Mouse (Mus musculus) lung, embryonic 15.5 days (tissue): ENCODE data around the gene Prdx6b. TPM values are rescaled to one million over a fixed set of nuclear protein-coding genes. Genes with fewer than 3 reads are reported as not detected.

ENCODE experiments used
- ATAC-seq: fragments of 200-750 bp; cut with Nextera tagmentation; 2 replicates; pipeline ENCODE4 v1.8.0; 2017; ENCODE audit warnings: moderate number of reproducible peaks, borderline replicate concordance; ENCODE audit not compliant: low FRiP score, low TSS enrichment; ENCODE audit errors: extremely low read depth
- H3K27ac ChIP-seq: fragments of 300-500 bp; sonication (generic); 2 replicates; pipeline ENCODE4 v1.5.1; 2015; ENCODE audit warnings: moderate library complexity, mild to moderate bottlenecking, inconsistent platforms
- H3K27me3 ChIP-seq: fragments of 300-500 bp; sonication (generic); 2 replicates; pipeline ENCODE4 v1.6.1; 2015; ENCODE audit warnings: inconsistent platforms
- H3K36me3 ChIP-seq: fragments of 300-500 bp; sonication (generic); 2 replicates; pipeline ENCODE4 v1.6.1; 2015; ENCODE audit warnings: inconsistent platforms
- H3K4me1 ChIP-seq: fragments of 300-500 bp; sonication (generic); 2 replicates; pipeline ENCODE4 v1.6.1; 2015; ENCODE audit warnings: inconsistent platforms
- H3K4me2 ChIP-seq: fragments of 300-500 bp; sonication (generic); 2 replicates; pipeline ENCODE4 v1.6.1; 2015; ENCODE audit warnings: inconsistent platforms, mild to moderate bottlenecking, moderate library complexity
- H3K4me3 ChIP-seq: fragments of 300-500 bp; sonication (generic); 2 replicates; pipeline ENCODE4 v1.5.1; 2015; ENCODE audit warnings: mild to moderate bottlenecking, inconsistent platforms
- H3K9ac ChIP-seq: fragments of 300-500 bp; sonication (generic); 2 replicates; pipeline ENCODE4 v1.6.1; 2015; ENCODE audit warnings: inconsistent platforms
- H3K9me3 ChIP-seq: fragments of 300-500 bp; sonication (generic); 2 replicates; pipeline ENCODE4 v1.6.1; 2016; ENCODE audit warnings: inconsistent platforms
- WGBS: fragments of 180-500 bp; shearing (Covaris S2); methylation state at CpG from one replicate; pipeline ENCODE4 v1.1.7; 2015; 5-methylcytosine and 5-hydroxymethylcytosine counted together
- polyA plus RNA-seq: library from polyadenylated mRNA; unstranded; fragments of >200 nt; fragmentation: Nextera tagmentation; extraction: Ambion mirVana; gene quantifications from 2 replicates; pipeline ENCODE4 v1.2.1, GENCODE M21; 2015

The Prdx6b gene
- polyA plus RNA-seq, 1 experiment from 2014 or later, result not detected

DNA sequence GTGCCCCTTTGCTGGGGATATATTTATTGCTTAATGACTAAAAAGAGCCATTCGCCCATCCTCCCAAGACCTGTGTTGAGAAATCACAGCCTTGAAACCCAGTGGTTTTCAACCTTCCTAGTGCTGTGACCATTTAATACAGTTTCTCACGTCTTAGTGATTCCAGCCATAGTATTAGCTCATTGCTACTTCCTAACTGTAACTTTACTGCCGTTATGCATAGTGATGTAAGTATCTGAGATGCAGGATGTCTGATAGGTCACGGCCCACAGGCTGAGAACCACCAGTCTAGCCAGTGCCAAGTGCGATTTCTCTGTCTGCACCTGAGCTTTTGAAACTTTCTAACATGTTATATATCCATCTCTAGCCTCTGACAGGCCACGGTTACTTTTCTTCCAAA is 35.0 kb downstream of the Prdx6b start:
- no peaks in the 10 kb centered on the region for H3K4me1 ChIP-seq
- no peak overlapping the region for H3K27ac ChIP-seq
- WGBS, result 85% methylated on average over 6 of the region's 6 CpGs
- H3K4me3 ChIP-seq, result no peak overlapping the region
- no peaks in the 10 kb centered on the region for H3K27me3 ChIP-seq
- peaks cover 37% of the 10 kb centered on the region for H3K36me3 ChIP-seq
- ATAC-seq, result no peak
- no peaks in the 10 kb centered on the region for H3K9me3 ChIP-seq
- H3K4me2 ChIP-seq, result no peak overlapping the region
- no peak overlapping the region for H3K9ac ChIP-seq

DNA sequence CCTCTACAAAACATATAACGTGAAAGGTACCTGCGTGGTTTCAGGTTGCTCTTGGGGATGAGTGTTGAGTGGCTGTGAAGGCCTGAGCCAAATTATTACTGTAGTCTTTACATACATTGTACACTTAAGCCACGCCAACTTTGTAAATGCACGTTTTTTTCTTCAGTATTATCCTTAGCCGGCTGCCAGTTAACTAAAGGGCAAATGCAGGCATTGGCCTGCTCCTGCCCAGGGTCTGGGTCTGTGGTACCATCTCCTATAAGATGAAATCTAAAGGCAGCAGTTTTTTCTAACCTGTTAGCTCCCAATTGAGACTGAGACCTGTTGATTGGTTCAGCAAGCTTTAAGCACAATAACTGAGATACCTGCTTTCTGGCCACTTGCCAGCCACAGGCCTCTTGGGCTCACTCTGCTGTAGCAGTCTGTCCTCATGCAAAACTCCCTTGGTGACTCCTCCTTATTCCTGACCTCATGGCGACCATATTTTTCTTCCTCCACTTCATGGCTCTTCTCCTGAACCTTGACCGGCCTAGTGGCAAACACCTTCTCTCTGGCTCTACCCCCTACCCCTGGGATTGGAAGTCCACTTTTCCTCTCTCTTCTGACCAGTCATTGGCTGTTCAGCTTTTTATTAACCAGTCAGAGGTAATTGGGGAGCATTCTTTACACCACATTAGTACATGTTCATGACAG is 36.8 kb downstream of the Prdx6b start:
- no peak for ATAC-seq
- H3K4me2 ChIP-seq, result no peak overlapping the region
- H3K27me3 ChIP-seq, result no peaks in the 10 kb centered on the region
- H3K4me1 ChIP-seq, result no peaks in the 10 kb centered on the region
- no peak overlapping the region for H3K9ac ChIP-seq
- WGBS, result 92% methylated on average over 7 of the region's 7 CpGs
- no peak overlapping the region for H3K27ac ChIP-seq
- H3K9me3 ChIP-seq, result no peaks in the 10 kb centered on the region
- peaks cover 36% of the 10 kb centered on the region for H3K36me3 ChIP-seq
- no peak overlapping the region for H3K4me3 ChIP-seq

DNA sequence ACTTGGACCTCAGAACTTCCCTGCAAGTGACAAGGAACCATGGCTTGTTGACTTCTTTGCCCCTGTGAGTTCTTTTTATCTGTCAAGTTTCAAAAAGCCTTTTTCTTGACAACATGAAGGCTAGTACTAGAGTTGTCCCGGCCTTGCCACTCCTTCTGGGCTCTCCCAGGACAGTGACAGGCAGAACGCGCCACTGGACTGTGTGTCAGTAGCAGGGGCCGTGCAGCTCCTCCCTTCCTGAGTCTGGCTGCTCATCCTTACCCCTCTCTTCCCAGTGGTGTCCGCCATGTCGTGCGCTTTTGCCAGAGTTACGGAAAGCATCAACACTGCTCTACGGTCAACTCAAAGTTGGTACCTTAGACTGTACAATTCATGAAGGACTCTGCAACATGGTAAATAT is 48.3 kb downstream of the Prdx6b start:
- no peaks in the 10 kb centered on the region for H3K27me3 ChIP-seq
- H3K4me2 ChIP-seq, result no peak overlapping the region
- no peak overlapping the region for H3K4me3 ChIP-seq
- no peaks in the 10 kb centered on the region for H3K9me3 ChIP-seq
- H3K4me1 ChIP-seq, result no peaks in the 10 kb centered on the region
- 94% methylated on average over 9 of the region's 9 CpGs for WGBS
- H3K36me3 ChIP-seq, result peaks cover 83% of the 10 kb centered on the region
- no peak for ATAC-seq
- no peak overlapping the region for H3K27ac ChIP-seq
- H3K9ac ChIP-seq, result no peak overlapping the region

Other genes with a start within 250 kb of the Prdx6b start
- gene Pde1a, start 163.0 kb upstream of the Prdx6b start, polyA plus RNA-seq, result 16.2 and 16.4 TPM in 2 replicates
- 89.7 and 95.8 TPM in 2 replicates for gene Dnajc10, start 23.0 kb downstream of the Prdx6b start, polyA plus RNA-seq
- 1.3 and 1.9 TPM in 2 replicates for gene Frzb, start 155.2 kb downstream of the Prdx6b start, polyA plus RNA-seq